Mouse (Mus musculus): Measurements from ENCODE around the gene Bhlhe40. TPM values are rescaled to one million over a fixed set of nuclear protein-coding genes. Genes with fewer than 3 reads are reported as not detected.

Gene Bhlhe40
- polyA plus RNA-seq, 1 experiment, result 6.9 TPM

- H3K27ac ChIP-seq (ENCODE audit: control insufficient read depth, insufficient read depth, low read depth, low read length, poor library complexity), result no peak overlapping the region
- 80% methylated on average over 9 of the region's 9 CpGs for WGBS
Observed at GRCm38 (mm10) chr6:108676783-108677340, 16.4 kb downstream of the Bhlhe40 start.

GRCm38 (mm10) chr6:108677697-108678096 is 17.3 kb downstream of the Bhlhe40 start:
- 91% methylated on average over 4 of the region's 4 CpGs for WGBS
- no peak overlapping the region for H3K4me3 ChIP-seq (replicated peaks; ENCODE audit: control insufficient read depth, low read depth, low read length)
- H3K4me1 ChIP-seq (ENCODE audit: control insufficient read depth, insufficient read depth, low read length), result no peaks in the 10 kb centered on the region
- TF ChIP-seq CTCF (IDR thresholded peaks at IDR 0.05; ENCODE audit: control insufficient read depth, insufficient read depth, low read length) (no peak), POLR2A (IDR thresholded peaks at IDR 0.05; ENCODE audit: borderline replicate concordance, control insufficient read depth, low read depth, low read length) (no peak)
- H3K27ac ChIP-seq (ENCODE audit: control insufficient read depth, insufficient read depth, low read depth, low read length, poor library complexity), result no peak overlapping the region

More at GRCm38 (mm10) chr6:108676783-108677340, 16.4 kb downstream of the Bhlhe40 start:
- Histone ChIP-seq H3K4me3 (replicated peaks; ENCODE audit: control insufficient read depth, low read depth, low read length) (no peak overlapping the region), H3K4me1 (ENCODE audit: control insufficient read depth, insufficient read depth, low read length) (no peaks in the 10 kb centered on the region)
- no peak for TF ChIP-seq POLR2A (IDR thresholded peaks at IDR 0.05; ENCODE audit: borderline replicate concordance, control insufficient read depth, low read depth, low read length)
- TF ChIP-seq CTCF (IDR thresholded peaks at IDR 0.05; ENCODE audit: control insufficient read depth, insufficient read depth, low read length), result no peak

GRCm38 (mm10) chr6:108678227-108678626 is 17.8 kb downstream of the Bhlhe40 start:
- whole genome bisulfite sequencing, result 80% methylated on average over 5 of the region's 5 CpGs
- Histone ChIP-seq H3K27ac (ENCODE audit: control insufficient read depth, insufficient read depth, low read depth, low read length, poor library complexity) (no peak overlapping the region), H3K4me1 (ENCODE audit: control insufficient read depth, insufficient read depth, low read length) (no peaks in the 10 kb centered on the region), H3K4me3 (replicated peaks; ENCODE audit: control insufficient read depth, low read depth, low read length) (no peak overlapping the region)
- no peak for TF ChIP-seq CTCF (IDR thresholded peaks at IDR 0.05; ENCODE audit: control insufficient read depth, insufficient read depth, low read length)
- TF ChIP-seq POLR2A (IDR thresholded peaks at IDR 0.05; ENCODE audit: borderline replicate concordance, control insufficient read depth, low read depth, low read length), result no peak

GRCm38 (mm10) chr6:108680503-108680902 is 20.1 kb downstream of the Bhlhe40 start:
- 82% methylated on average over 7 of the region's 7 CpGs for WGBS
- H3K4me1 ChIP-seq (ENCODE audit: control insufficient read depth, insufficient read depth, low read length), result no peaks in the 10 kb centered on the region
- H3K4me3 ChIP-seq (replicated peaks; ENCODE audit: control insufficient read depth, low read depth, low read length), result no peak overlapping the region
- TF ChIP-seq CTCF (IDR thresholded peaks at IDR 0.05; ENCODE audit: control insufficient read depth, insufficient read depth, low read length), result no peak
- TF ChIP-seq POLR2A (IDR thresholded peaks at IDR 0.05; ENCODE audit: borderline replicate concordance, control insufficient read depth, low read depth, low read length), result no peak
- no peak overlapping the region for H3K27ac ChIP-seq (ENCODE audit: control insufficient read depth, insufficient read depth, low read depth, low read length, poor library complexity)

- H3K4me3 ChIP-seq (replicated peaks; ENCODE audit: control insufficient read depth, low read depth, low read length), result no peak overlapping the region
- 49% methylated on average over 4 of the region's 4 CpGs for WGBS
- H3K4me1 ChIP-seq (ENCODE audit: control insufficient read depth, insufficient read depth, low read length), result no peaks in the 10 kb centered on the region
- no peak for TF ChIP-seq POLR2A (IDR thresholded peaks at IDR 0.05; ENCODE audit: borderline replicate concordance, control insufficient read depth, low read depth, low read length)
- no peak for TF ChIP-seq CTCF (IDR thresholded peaks at IDR 0.05; ENCODE audit: control insufficient read depth, insufficient read depth, low read length)
- H3K27ac ChIP-seq (ENCODE audit: control insufficient read depth, insufficient read depth, low read depth, low read length, poor library complexity), result no peak overlapping the region
Observed at GRCm38 (mm10) chr6:108681084-108681483, 20.7 kb downstream of the Bhlhe40 start.

GRCm38 (mm10) chr6:108683140-108683539 is 22.7 kb downstream of the Bhlhe40 start:
- WGBS, result 77% methylated on average over 1 of the region's 1 CpGs
- Histone ChIP-seq H3K4me3 (replicated peaks; ENCODE audit: control insufficient read depth, low read depth, low read length) (no peak overlapping the region), H3K27ac (ENCODE audit: control insufficient read depth, insufficient read depth, low read depth, low read length, poor library complexity) (no peak overlapping the region), H3K4me1 (ENCODE audit: control insufficient read depth, insufficient read depth, low read length) (no peaks in the 10 kb centered on the region)
- TF ChIP-seq CTCF (IDR thresholded peaks at IDR 0.05; ENCODE audit: control insufficient read depth, insufficient read depth, low read length) (no peak), POLR2A (IDR thresholded peaks at IDR 0.05; ENCODE audit: borderline replicate concordance, control insufficient read depth, low read depth, low read length) (no peak)

GRCm38 (mm10) chr6:108684430-108684829 is 24.0 kb downstream of the Bhlhe40 start:
- 82% methylated on average over 5 of the region's 5 CpGs for WGBS
- H3K4me3 ChIP-seq (replicated peaks; ENCODE audit: control insufficient read depth, low read depth, low read length), result no peak overlapping the region

GRCm38 (mm10) chr6:108685758-108686355 is 25.4 kb downstream of the Bhlhe40 start:
- TF ChIP-seq POLR2A (IDR thresholded peaks at IDR 0.05; ENCODE audit: borderline replicate concordance, control insufficient read depth, low read depth, low read length) (no peak), CTCF (IDR thresholded peaks at IDR 0.05; ENCODE audit: control insufficient read depth, insufficient read depth, low read length) (no peak)
- Histone ChIP-seq H3K27ac (ENCODE audit: control insufficient read depth, insufficient read depth, low read depth, low read length, poor library complexity) (no peak overlapping the region), H3K4me3 (replicated peaks; ENCODE audit: control insufficient read depth, low read depth, low read length) (no peak overlapping the region), H3K4me1 (ENCODE audit: control insufficient read depth, insufficient read depth, low read length) (no peaks in the 10 kb centered on the region; the same call in 1 of the 2 replicates)
- 66% methylated on average over 9 of the region's 9 CpGs for WGBS

More at GRCm38 (mm10) chr6:108684430-108684829, 24.0 kb downstream of the Bhlhe40 start:
- Histone ChIP-seq H3K27ac (ENCODE audit: control insufficient read depth, insufficient read depth, low read depth, low read length, poor library complexity) (no peak overlapping the region), H3K4me1 (ENCODE audit: control insufficient read depth, insufficient read depth, low read length) (no peaks in the 10 kb centered on the region; the same call in 1 of the 2 replicates)
- TF ChIP-seq CTCF (IDR thresholded peaks at IDR 0.05; ENCODE audit: control insufficient read depth, insufficient read depth, low read length) (no peak), POLR2A (IDR thresholded peaks at IDR 0.05; ENCODE audit: borderline replicate concordance, control insufficient read depth, low read depth, low read length) (no peak)
